Comparison of ENCODE assay signal across 16 mouse cellular contexts in the genomic region with DNA sequence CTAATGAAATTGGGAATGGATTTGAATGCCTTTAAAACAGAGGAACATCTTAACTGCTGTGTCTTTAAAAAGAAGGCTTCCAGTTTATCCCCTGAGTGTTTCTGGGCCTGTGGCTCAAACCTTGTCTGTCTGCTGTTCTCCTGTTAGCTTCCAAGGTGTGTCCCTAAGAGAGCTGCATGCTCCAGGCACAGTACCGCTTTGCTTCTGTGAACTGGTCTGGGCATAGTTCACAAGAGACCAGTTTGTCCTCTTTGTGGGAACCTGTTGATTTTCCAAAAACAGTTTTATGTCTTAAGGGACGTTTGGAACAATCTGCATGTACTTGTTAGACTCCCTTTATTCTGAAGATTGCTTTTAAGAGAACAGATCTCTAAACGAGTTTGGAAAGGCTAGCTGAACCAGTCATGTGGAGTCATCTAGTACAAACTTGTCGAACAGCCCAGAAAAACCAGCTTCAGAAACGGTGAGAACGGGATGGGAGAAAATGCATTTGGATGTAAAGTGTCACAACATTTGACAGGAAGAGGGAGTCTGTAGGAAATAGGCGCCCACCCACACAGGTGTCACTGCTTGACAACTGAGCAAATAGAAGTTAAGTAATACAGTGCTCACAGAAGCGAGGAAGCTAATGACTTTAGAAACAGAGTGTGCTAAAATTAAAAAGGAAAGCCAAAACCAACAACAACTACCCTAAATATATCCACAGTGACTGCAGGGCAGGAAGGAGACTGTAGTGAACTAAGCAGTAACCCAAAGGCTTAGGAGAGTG. TPM values are rescaled to one million over a fixed set of nuclear protein-coding genes. Genes with fewer than 3 reads are reported as not detected.
DNase-seq lines count a peak whose midpoint lies in the region; ATAC-seq and TF ChIP-seq lines count a peak whose summit lies in the region.
"Had no signal": no experiment of that assay in that cellular context is flagged by ENCODE, and none has a peak within 500 bp of the region (broad histone marks: within the 10 kb centered on the region; RNA-seq: fewer than 3 reads in every experiment).

No protein-coding gene starts in this region.

- TF ChIP-seq CTCF in kidney, adult 2 months (conservative IDR thresholded peaks at IDR 0.05; ENCODE audit: insufficient read depth, insufficient read length, low read depth, low read length), result no peak
- no peak for TF ChIP-seq CTCF in kidney, postnatal 0 days (IDR thresholded peaks at IDR 0.05; ENCODE audit: low read depth)

- ATAC-seq in liver, embryonic 16.5 days (ENCODE audit: low read depth), result peak; percentile 72
- no peak for ATAC-seq in liver, embryonic 12.5 days
- no peak for ATAC-seq in kidney, postnatal 0 days (replicated peaks; ENCODE audit: low FRiP score, low read depth)
- ATAC-seq in erythroblast, adult 5-6 weeks (replicated peaks; ENCODE audit: low FRiP score, poor library complexity, severe bottlenecking), result no peak
- no peak for ATAC-seq in erythroid progenitor cell, adult 5-6 weeks (replicated peaks; ENCODE audit: low FRiP score, poor library complexity, severe bottlenecking)
- ATAC-seq: forebrain, postnatal 0 days; midbrain, embryonic 15.5 days had no signal

- H3K4me3 ChIP-seq in kidney, adult 2 months (ENCODE audit: insufficient read depth, low read depth, low read length), result no peak overlapping the region
- H3K4me3 ChIP-seq in liver, embryonic 16.5 days (ENCODE audit: low read depth, low read length), result no peak overlapping the region
- H3K4me3 ChIP-seq in liver, embryonic 12.5 days, result no peak overlapping the region
- no peak overlapping the region for H3K4me3 ChIP-seq in kidney, postnatal 0 days (replicated peaks; ENCODE audit: low read depth, low read length)
- H3K4me3 ChIP-seq: heart, embryonic 15.5 days; hindbrain, embryonic 10.5 days; midbrain, embryonic 15.5 days had no signal

- no peaks in the 10 kb centered on the region; the same call in 1 of the 2 replicates for H3K36me3 ChIP-seq in kidney, adult 2 months (ENCODE audit: control insufficient read depth, insufficient read depth, low read length)
- H3K36me3 ChIP-seq in liver, embryonic 16.5 days (ENCODE audit: control insufficient read depth, insufficient read depth), result no peaks in the 10 kb centered on the region
- peaks cover 42% of the 10 kb centered on the region for H3K36me3 ChIP-seq in liver, embryonic 12.5 days
- no peaks in the 10 kb centered on the region for H3K36me3 ChIP-seq in kidney, postnatal 0 days (ENCODE audit: insufficient read depth, low read length)

- H3K9ac ChIP-seq in liver, embryonic 16.5 days (ENCODE audit: low read depth, low read length), result no peak overlapping the region
- no peak overlapping the region for H3K9ac ChIP-seq in liver, embryonic 12.5 days
- no peak overlapping the region for H3K9ac ChIP-seq in kidney, postnatal 0 days (ENCODE audit: low read depth, low read length)
- H3K9ac ChIP-seq: forebrain, postnatal 0 days; heart, embryonic 15.5 days; liver, embryonic 14.5 days; midbrain, embryonic 15.5 days had no signal

- peak overlapping the region; percentile 95 for H3K27ac ChIP-seq in kidney, adult 2 months (ENCODE audit: insufficient read depth, low read depth, low read length)
- peak overlapping the region; percentile 65 for H3K27ac ChIP-seq in liver, embryonic 16.5 days (ENCODE audit: low read length)
- no peak overlapping the region for H3K27ac ChIP-seq in liver, embryonic 12.5 days
- H3K27ac ChIP-seq in kidney, postnatal 0 days, result no peak overlapping the region
- H3K27ac ChIP-seq: hindbrain, embryonic 10.5 days; liver, embryonic 14.5 days; midbrain, embryonic 15.5 days had no signal

- 25% methylated on average over 8 of the region's 8 CpGs for WGBS in kidney, adult 2 months
- 47% methylated on average over 8 of the region's 8 CpGs for WGBS in liver, embryonic 16.5 days (ENCODE audit: insufficient replicate concordance)
- WGBS in liver, embryonic 12.5 days (ENCODE audit: insufficient replicate concordance), result 62% methylated on average over 8 of the region's 8 CpGs
- 27% methylated on average over 8 of the region's 8 CpGs for WGBS in kidney, postnatal 0 days

- H3K4me2 ChIP-seq in liver, embryonic 16.5 days (ENCODE audit: low read depth, low read length), result no peak overlapping the region
- no peak overlapping the region for H3K4me2 ChIP-seq in liver, embryonic 12.5 days
- no peak overlapping the region for H3K4me2 ChIP-seq in kidney, postnatal 0 days (ENCODE audit: low read length)
- H3K4me2 ChIP-seq: heart, embryonic 15.5 days; midbrain, embryonic 15.5 days had no signal

- no peak for TF ChIP-seq POLR2A in kidney, adult 2 months (IDR thresholded peaks at IDR 0.05; ENCODE audit: low read depth, low read length)

- H3K4me1 ChIP-seq in kidney, adult 2 months (ENCODE audit: control insufficient read depth, insufficient read depth, low read length), result peaks cover 33% of the 10 kb centered on the region
- H3K4me1 ChIP-seq in liver, embryonic 16.5 days (ENCODE audit: control insufficient read depth, low read depth, low read length), result peaks cover 14% of the 10 kb centered on the region
- H3K4me1 ChIP-seq in liver, embryonic 12.5 days, result peaks cover 29% of the 10 kb centered on the region
- no peaks in the 10 kb centered on the region for H3K4me1 ChIP-seq in kidney, postnatal 0 days (replicated peaks; ENCODE audit: insufficient read depth, low read length)

- DNase-seq in kidney, adult 2 months, result peak; percentile 66
- DNase-seq in kidney, adult 11 months, result no peak
- peak; percentile 56 for DNase-seq in brain, adult 2 months (ENCODE audit: low read depth, low spot score)
- DNase-seq in kidney, postnatal 0 days (ENCODE audit: low spot score), result peak; percentile 46
- DNase-seq: adrenal gland, adult 8-10 months; cerebellum, adult 18-20 months; forebrain, postnatal 0 days; thymus, adult 18-20 months had no signal

- H3K9me3 ChIP-seq in liver, embryonic 16.5 days (replicated peaks; ENCODE audit: control insufficient read depth, low read length), result no peaks in the 10 kb centered on the region
- H3K9me3 ChIP-seq in liver, embryonic 12.5 days (replicated peaks), result no peaks in the 10 kb centered on the region
- H3K9me3 ChIP-seq in kidney, postnatal 0 days (replicated peaks; ENCODE audit: low read length), result no peaks in the 10 kb centered on the region
- H3K9me3 ChIP-seq: heart, embryonic 15.5 days; hindbrain, embryonic 10.5 days; midbrain, embryonic 15.5 days had no signal

- H3K27me3 ChIP-seq in kidney, adult 2 months (replicated peaks; ENCODE audit: control insufficient read depth, insufficient read depth, low read length), result no peaks in the 10 kb centered on the region
- no peaks in the 10 kb centered on the region for H3K27me3 ChIP-seq in liver, embryonic 16.5 days (ENCODE audit: control insufficient read depth, insufficient read depth, low read depth, low read length)
- no peaks in the 10 kb centered on the region for H3K27me3 ChIP-seq in liver, embryonic 12.5 days (replicated peaks)
- no peaks in the 10 kb centered on the region for H3K27me3 ChIP-seq in kidney, postnatal 0 days (ENCODE audit: insufficient read depth, low read length)
- H3K27me3 ChIP-seq: heart, embryonic 15.5 days; midbrain, embryonic 15.5 days had no signal

RNA-seq across cellular contexts. Expression of a gene that starts 11.8 kb away (rescaled TPM):
- 68.4 and 70.8 TPM in 2 replicates for polyA plus RNA-seq in kidney, adult 2 months (2012; rRNA removed)
- polyA plus RNA-seq in liver, embryonic 16.5 days (2015; fragmentation: Nextera tagmentation; extraction: Ambion mirVana), result 103 and 109 TPM in 2 replicates
- polyA plus RNA-seq in liver, embryonic 12.5 days (2016; fragmentation: Nextera tagmentation; extraction: Ambion mirVana), result 81.7 and 82.9 TPM in 2 replicates
- 91.4 and 92.6 TPM in 2 replicates for polyA plus RNA-seq in kidney, postnatal 0 days (2015; fragmentation: Nextera tagmentation; extraction: Ambion mirVana)
- total RNA-seq in erythroblast, adult 5-6 weeks (2015; ENCODE audit: low replicate concordance), result 21.9 and 25.7 TPM in 2 replicates
- 2.2 and 5.5 TPM in 2 replicates for total RNA-seq in erythroblast, adult 5-6 weeks (2017; ENCODE audit: low replicate concordance)
- total RNA-seq in erythroid progenitor cell, adult 5-6 weeks (2015; ENCODE audit: low replicate concordance), result 29.9 and 46.5 TPM in 2 replicates
- 3.0 and 5.6 TPM in 2 replicates for total RNA-seq in erythroid progenitor cell, adult 5-6 weeks (2017; ENCODE audit: low replicate concordance)

Comparison
In these comparisons a context has a peak if more than half of its experiments do, and no peak if none do; other contexts are left out.
1. H3K27ac ChIP-seq: peak in kidney, adult 2 months (single experiment) and liver, embryonic 16.5 days (single experiment); none in liver, embryonic 12.5 days (single experiment) and kidney, postnatal 0 days (single experiment).